Mouse (Mus musculus) forebrain, embryonic 10.5 days (tissue): ENCODE data around the gene Fev. TPM values are rescaled to one million over a fixed set of nuclear protein-coding genes. Genes with fewer than 3 reads are reported as not detected.

Source experiments
- DNase-seq: peaks from one replicate; pipeline ENCODE4 v3.0.0-alpha.2; 2017; ENCODE audit warnings: low spot score; ENCODE audit errors: extremely low spot score
- H3K27ac ChIP-seq: fragments of 300-500 bp; sonication (generic); 2 replicates; pipeline ENCODE4 v1.5.1; 2016; ENCODE audit warnings: mild to moderate bottlenecking
- H3K27me3 ChIP-seq: fragments of 300-500 bp; sonication (generic); 2 replicates; pipeline ENCODE4 v1.6.1; 2016; ENCODE audit warnings: mild to moderate bottlenecking; ENCODE audit not compliant: poor library complexity, severe bottlenecking
- H3K36me3 ChIP-seq: fragments of 300-500 bp; sonication (generic); replicated peaks from 2 replicates; pipeline ENCODE4 v1.6.1; 2016; ENCODE audit warnings: mild to moderate bottlenecking, moderate library complexity
- H3K4me1 ChIP-seq: fragments of 300-500 bp; sonication (generic); 2 replicates; pipeline ENCODE4 v1.6.1; 2016
- H3K4me3 ChIP-seq: fragments of 300-500 bp; sonication (generic); 2 replicates; pipeline ENCODE4 v1.5.1; 2016; ENCODE audit warnings: mild to moderate bottlenecking, moderate library complexity
- H3K9me3 ChIP-seq: fragments of 300-500 bp; sonication (generic); 2 replicates; pipeline ENCODE4 v1.6.1; 2016; ENCODE audit warnings: mild to moderate bottlenecking, moderate library complexity
- WGBS: fragments of 180-500 bp; shearing (Covaris S2); methylation state at CpG from one replicate; pipeline ENCODE4 v1.1.7; 2016; 5-methylcytosine and 5-hydroxymethylcytosine counted together
- polyA plus RNA-seq: library from polyadenylated mRNA; unstranded; fragments of >200 nt; fragmentation: Nextera tagmentation; extraction: Ambion mirVana; gene quantifications from 2 replicates; pipeline ENCODE4 v1.2.1, GENCODE M21; 2016

Gene Fev
- not detected in 2 replicates for polyA plus RNA-seq

DNA sequence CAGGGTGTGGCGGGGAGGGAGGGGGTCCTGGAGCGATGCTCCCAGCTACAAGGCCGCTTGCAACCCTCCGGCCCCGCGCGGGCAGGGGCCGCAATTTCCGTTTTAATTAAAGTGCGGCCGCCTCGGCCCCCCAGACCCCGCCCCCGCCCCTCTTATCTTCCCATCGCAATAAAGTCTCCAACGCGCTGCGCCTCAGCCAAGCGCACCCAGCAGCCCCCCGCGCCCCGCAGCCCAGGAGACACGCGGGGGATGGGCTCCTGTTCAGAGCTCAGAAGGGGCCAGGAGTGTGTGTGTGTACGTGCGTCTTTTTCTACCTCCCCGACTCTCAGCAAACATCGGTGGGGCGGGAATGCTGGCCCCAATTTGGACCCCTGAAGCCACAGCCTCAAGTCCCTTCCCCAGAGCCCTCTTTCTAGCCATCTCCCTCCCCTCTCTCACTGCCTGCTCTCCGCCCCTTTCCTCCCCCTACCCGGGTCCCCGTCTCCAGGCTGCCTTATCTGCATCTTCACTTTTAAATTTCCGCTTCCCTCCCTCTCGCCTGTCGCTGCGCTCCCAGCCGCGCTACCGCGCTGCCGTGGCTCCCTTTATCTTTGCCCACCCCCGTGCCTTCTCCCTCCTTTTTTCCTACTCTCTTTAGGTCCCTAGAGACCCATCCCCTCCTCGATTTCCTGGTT is at the start of gene Fev:
Fev (minus strand) TSS at position 51 of the 674 bp plus-strand sequence.
- WGBS, result under 1% methylated on average over 43 of the region's 43 CpGs
- H3K4me3 ChIP-seq, result peak within 1 kb of the TSS; percentile 36
- DNase-seq, result no peak
- H3K27ac ChIP-seq, result no peak within 1 kb of the TSS
- H3K27me3 ChIP-seq, result peaks cover 100% of the 10 kb centered on the region
- no peaks in the 10 kb centered on the region for H3K36me3 ChIP-seq
- H3K4me1 ChIP-seq, result peaks cover 37% of the 10 kb centered on the region
- H3K9me3 ChIP-seq, result no peaks in the 10 kb centered on the region

DNA sequence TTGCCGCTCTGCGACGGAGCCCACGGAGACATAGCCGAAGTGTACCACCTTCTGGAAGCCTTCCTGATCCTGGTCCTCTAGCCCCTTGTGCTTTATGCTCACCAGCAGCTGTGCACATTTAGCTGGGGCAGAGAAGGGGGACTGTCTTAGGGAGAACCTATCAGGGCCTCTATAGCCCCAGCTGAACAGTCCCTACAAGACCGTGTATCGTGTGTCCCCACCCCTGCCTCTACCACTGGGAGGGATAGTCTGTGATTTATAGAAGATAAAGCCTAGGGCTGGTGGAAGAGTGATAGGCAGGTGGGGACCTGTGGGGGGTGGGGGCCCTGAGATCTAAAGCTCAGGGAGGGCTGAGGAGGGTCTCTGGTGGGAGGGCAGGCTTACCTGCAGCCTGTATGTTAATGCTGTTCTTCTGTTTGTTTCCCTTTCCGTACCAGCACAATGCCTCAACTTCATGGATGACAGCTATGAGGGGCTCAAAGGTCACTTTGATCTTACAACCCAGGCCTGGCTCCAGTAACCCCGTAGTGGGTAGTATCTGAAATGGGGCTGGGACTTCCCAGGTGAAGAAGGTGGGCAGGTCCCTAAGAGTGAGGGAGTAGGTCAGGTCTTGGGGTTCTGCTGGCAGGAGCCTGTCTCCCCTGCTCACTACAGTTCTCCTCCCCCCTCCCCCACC is 42.5 kb upstream of the Fev start:
- DNase-seq, result no peak
- Histone ChIP-seq H3K27me3 (peaks cover 64% of the 10 kb centered on the region), H3K9me3 (no peaks in the 10 kb centered on the region), H3K27ac (no peak overlapping the region), H3K4me1 (no peaks in the 10 kb centered on the region), H3K36me3 (no peaks in the 10 kb centered on the region), H3K4me3 (no peak overlapping the region)
- 89% methylated on average over 9 of the region's 9 CpGs for WGBS

DNA sequence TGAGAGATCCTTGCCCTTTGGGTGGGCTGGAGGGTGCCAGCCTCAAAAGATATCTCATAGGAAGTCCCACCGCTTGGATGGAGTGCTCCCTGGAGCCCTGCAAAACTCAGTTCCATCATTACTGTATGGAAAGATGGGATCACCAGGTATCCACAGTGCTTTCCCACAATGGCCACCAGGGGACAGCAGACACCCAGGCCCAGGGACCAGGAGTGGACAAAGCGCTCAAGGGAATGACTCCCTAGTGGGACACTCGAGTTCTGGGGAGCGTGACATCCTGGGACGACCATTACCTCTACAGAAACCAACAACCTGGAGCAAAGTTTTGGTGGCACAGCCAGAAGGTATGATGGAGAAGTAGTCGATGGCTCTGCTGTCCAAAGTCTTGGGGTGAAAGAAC is 41.5 kb upstream of the Fev start:
- no peak overlapping the region for H3K27ac ChIP-seq
- no peaks in the 10 kb centered on the region for H3K36me3 ChIP-seq
- DNase-seq, result peak; percentile 34
- 37% methylated on average over 6 of the region's 6 CpGs for WGBS
- H3K4me1 ChIP-seq, result no peaks in the 10 kb centered on the region
- H3K27me3 ChIP-seq, result peaks cover 59% of the 10 kb centered on the region
- H3K4me3 ChIP-seq, result no peak overlapping the region
- no peaks in the 10 kb centered on the region for H3K9me3 ChIP-seq

DNA sequence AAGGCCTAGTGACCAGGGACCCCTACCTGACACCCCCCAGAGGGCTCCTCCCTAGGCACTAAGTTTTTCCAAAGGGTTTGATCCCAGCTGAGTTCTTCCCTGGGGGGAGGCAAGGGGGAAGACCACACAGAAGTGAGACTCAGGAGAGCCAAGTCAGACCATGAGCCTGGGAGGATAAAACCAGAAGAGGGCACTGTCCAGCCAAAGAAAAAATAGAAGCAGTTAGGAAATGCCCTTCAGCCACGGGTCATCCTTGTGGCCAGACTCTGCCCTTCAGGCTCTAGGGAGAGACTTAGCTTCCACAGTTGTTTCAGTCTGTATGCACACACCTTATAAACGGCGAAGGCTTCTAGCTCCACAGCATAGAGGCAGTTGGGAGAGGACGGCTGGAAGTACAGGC is 39.2 kb upstream of the Fev start:
- H3K27me3 ChIP-seq, result peaks cover 48% of the 10 kb centered on the region
- DNase-seq, result no peak
- 67% methylated on average over 4 of the region's 4 CpGs for WGBS

DNA sequence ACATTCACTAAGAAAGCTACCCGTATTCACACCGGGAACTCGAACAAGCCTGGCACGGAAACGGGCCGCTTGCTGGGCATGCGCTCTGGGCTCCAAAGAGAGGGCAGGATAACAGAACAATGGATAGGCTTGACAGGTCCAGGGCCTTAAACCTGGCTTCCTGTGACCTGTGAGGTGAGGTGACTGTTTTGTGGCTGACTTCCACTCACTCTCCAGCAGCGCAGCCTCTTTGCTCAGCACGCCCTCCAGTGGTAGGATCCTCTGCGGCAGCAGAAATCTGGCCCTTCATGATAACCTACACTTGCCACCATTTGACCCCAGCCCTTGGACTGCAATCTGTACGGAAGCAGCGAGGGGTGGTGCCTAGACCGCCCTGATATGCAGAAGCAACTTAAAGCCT is 30.5 kb upstream of the Fev start:
- Histone ChIP-seq H3K9me3 (no peaks in the 10 kb centered on the region), H3K4me1 (peaks cover 11% of the 10 kb centered on the region), H3K4me3 (peak overlapping the region; percentile 30), H3K36me3 (no peaks in the 10 kb centered on the region), H3K27ac (no peak overlapping the region), H3K27me3 (peaks cover 39% of the 10 kb centered on the region)
- WGBS, result 27% methylated on average over 13 of the region's 13 CpGs
- no peak for DNase-seq

More for the DNA sequence above, 39.2 kb upstream of the Fev start:
- H3K9me3 ChIP-seq, result no peaks in the 10 kb centered on the region
- H3K36me3 ChIP-seq, result no peaks in the 10 kb centered on the region
- no peaks in the 10 kb centered on the region for H3K4me1 ChIP-seq
- H3K4me3 ChIP-seq, result no peak overlapping the region
- no peak overlapping the region for H3K27ac ChIP-seq

DNA sequence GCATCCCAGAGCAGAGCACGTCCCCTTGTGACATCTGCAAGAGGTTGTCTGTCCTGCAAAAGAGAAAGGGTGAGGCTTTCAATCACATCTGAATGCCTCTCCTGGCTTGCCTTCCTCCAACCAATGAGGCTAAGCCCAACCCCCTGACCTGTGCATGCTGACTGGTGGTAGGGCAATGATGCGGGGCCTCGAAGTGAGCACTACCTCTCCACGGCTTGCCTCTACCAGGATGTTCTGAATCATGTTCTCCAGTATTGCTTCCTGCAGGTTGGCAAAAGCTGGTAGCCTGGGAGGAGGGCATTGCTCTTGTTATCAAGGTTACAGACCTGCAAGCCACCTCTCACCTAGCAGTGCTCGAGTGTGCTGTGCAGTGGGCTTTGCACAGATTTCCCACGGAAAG is 17.0 kb upstream of the Fev start:
- DNase-seq, result no peak
- 24% methylated on average over 6 of the region's 6 CpGs for WGBS
- Histone ChIP-seq H3K27ac (no peak overlapping the region), H3K27me3 (peaks cover 90% of the 10 kb centered on the region), H3K4me3 (no peak overlapping the region), H3K9me3 (no peaks in the 10 kb centered on the region), H3K4me1 (peaks cover 30% of the 10 kb centered on the region), H3K36me3 (no peaks in the 10 kb centered on the region)

DNA sequence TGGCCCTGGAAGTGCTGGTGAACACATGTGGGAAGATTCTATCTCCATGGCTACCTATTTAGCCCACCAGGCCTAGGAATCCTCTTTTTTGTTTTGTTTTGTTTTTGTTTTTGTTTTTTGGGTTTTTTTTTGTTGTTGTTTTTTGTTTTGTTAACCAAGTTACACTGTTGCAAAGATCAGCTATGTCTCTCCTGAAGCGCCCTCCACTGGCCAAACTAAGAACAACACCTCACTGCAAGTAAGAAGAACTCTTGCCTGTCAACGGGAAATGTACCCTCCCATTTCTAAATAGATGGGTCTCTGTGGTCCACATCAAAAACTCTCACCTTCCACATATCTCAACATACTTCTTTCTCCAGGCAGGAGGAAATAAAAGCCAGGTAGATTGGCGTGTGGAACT is 16.5 kb upstream of the Fev start:
- peaks cover 93% of the 10 kb centered on the region for H3K27me3 ChIP-seq
- no peaks in the 10 kb centered on the region for H3K9me3 ChIP-seq
- no peaks in the 10 kb centered on the region for H3K36me3 ChIP-seq
- WGBS, result 7% methylated on average over 3 of the region's 3 CpGs
- H3K4me1 ChIP-seq, result peaks cover 31% of the 10 kb centered on the region
- H3K4me3 ChIP-seq, result no peak overlapping the region
- peak; percentile 61 for DNase-seq
- no peak overlapping the region for H3K27ac ChIP-seq

DNA sequence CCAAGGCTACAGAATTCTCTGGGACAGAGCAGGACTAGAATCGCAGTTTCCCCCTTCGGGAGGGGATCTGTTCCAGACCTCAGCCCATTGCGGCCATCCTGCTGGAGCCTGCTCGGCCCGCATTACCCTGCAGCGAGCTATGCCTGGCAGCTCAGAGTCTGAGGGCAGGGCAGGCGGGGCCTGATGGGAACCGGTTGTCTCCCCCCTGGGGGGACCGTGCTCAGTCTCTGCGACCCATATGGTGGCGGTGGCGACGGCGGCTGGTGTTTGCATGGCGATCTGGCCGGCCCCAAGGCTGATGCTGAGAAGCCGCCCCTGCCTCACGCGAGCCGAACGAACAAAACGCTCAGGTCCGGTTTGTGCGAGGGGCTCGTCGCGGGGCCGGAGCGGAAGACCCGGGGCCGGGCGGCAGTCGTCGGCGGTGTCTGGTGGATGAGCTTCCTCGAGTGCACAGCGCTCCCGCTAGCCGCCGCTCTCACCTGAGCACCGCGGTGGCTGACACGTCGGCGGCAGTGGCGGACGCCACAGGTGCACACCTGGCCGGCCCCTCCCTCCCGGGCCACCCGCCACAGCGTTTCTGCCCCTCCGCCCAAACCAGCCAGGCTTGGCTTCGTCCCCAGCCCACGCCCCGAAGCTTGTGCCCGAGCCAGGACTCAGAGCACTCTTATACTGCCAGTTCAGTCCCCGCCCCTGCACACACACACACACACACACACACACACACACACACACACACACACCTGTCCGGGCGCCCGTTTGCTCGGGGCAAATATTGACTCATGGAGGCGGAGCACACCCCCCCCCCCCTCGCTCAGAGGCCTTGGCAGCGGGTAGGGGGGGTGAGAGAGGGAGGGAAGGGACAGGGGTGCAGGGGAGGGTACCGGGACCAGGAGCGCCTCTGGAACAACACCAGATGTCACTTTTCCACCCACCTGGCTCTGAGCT is 15.4 kb upstream of the Fev start:
- peak overlapping the region; percentile 7; the same call in 1 of the 2 replicates for H3K27ac ChIP-seq
- H3K4me3 ChIP-seq, result peak overlapping the region; percentile 48
- under 1% methylated on average over 65 of the region's 66 CpGs for WGBS
- H3K4me1 ChIP-seq, result peaks cover 35% of the 10 kb centered on the region
- no peak for DNase-seq
- no peaks in the 10 kb centered on the region for H3K36me3 ChIP-seq
- no peaks in the 10 kb centered on the region for H3K9me3 ChIP-seq
- peaks cover 100% of the 10 kb centered on the region for H3K27me3 ChIP-seq

DNA sequence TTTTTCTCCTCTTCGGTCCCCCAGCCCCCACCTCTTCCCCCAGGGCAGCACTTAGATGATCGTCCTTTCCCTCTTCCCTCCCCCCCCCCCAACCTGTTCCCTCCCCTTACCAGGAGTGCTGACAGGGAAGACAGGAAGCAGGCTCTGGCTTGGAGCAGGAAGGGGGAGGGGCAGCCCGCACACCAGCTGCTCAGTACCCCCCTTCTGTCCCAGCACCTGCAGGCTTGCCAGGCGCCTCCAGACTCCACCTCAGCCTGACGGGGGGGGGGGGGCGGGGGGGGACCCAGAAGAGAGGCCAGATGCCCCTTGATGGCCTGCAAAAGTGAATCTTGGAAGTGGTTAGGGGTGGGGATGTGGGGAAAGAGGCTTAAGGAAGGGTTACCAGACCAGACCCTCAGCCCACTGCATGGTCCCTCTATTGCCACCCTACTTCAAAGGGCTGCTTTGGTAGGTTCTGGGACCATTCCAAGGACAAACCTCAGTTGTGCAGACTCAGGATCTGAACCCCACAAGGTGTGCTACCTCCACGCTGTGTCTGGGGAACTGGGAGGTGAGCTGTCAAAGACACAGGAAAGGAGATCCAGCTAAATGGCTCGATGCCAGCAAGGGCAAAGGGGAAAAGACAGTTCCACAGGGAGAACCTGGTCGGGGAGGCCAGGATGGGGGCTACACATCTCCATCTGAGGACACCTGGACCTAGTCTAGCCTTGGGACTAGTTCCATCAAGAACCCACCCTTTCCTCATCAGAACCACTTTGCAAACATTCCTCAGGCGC is 13.6 kb upstream of the Fev start:
- Histone ChIP-seq H3K36me3 (no peaks in the 10 kb centered on the region), H3K4me3 (no peak overlapping the region), H3K27me3 (peaks cover 100% of the 10 kb centered on the region), H3K27ac (no peak overlapping the region), H3K4me1 (peaks cover 35% of the 10 kb centered on the region), H3K9me3 (no peaks in the 10 kb centered on the region)
- 5% methylated on average over 8 of the region's 10 CpGs for WGBS
- no peak for DNase-seq

DNA sequence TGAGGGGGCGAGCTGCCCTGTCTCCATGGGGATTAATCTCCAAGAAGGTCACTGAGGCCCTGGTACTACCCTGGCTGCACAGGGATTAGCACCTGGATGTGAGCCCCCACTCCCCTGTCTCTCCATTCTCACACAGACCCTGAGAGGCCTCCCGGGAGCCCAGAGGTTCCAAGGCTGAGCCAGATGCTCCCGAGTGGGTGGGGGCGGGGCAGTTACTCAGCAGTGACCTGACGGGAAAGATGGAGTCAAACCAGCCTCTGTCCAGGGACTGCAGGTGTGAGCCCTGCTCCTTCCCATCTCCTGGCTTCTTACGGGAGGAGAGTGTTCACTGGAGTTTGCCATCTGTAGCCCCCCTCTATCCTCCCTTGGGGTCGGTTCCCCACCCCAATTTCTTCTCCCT is 12.8 kb upstream of the Fev start:
- peaks cover 41% of the 10 kb centered on the region for H3K4me1 ChIP-seq
- WGBS, result 3% methylated on average over 7 of the region's 7 CpGs

DNA sequence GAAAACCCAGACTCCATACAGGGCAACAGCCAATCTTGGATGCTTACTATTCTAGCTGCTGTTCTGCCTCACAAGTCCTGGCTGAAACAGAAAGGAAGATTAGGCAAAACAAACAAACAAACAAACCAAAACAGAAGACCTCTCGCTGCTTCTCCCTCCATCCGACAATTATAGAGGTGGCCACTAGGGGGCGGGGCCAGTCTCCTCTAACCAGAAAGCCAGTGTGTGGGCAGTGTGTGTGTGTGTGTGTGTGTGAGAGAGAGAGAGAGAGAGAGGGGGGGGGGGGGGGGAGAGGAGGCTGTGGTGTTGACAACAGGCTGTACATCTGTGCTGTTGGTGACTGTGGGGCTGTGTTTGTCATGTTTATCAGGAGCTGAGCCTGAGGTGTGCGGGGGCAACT is 9.7 kb upstream of the Fev start:
- WGBS, result 12% methylated on average over 4 of the region's 4 CpGs
- no peaks in the 10 kb centered on the region for H3K36me3 ChIP-seq
- H3K27ac ChIP-seq, result no peak overlapping the region
- H3K9me3 ChIP-seq, result no peaks in the 10 kb centered on the region
- H3K4me3 ChIP-seq, result no peak overlapping the region
- H3K4me1 ChIP-seq, result peaks cover 37% of the 10 kb centered on the region
- peaks cover 100% of the 10 kb centered on the region for H3K27me3 ChIP-seq
- DNase-seq, result peak; percentile 73

More for the DNA sequence above, 12.8 kb upstream of the Fev start:
- no peaks in the 10 kb centered on the region for H3K9me3 ChIP-seq
- DNase-seq, result no peak
- H3K4me3 ChIP-seq, result no peak overlapping the region
- H3K27me3 ChIP-seq, result peaks cover 100% of the 10 kb centered on the region
- H3K27ac ChIP-seq, result no peak overlapping the region
- no peaks in the 10 kb centered on the region for H3K36me3 ChIP-seq
